Mouse (Mus musculus) adrenal gland, postnatal 10 days (tissue): ENCODE data around the gene Llcfc1. TPM values are rescaled to one million over a fixed set of nuclear protein-coding genes. Genes with fewer than 3 reads are reported as not detected.

Experiments
- DNase-seq: peaks from one replicate; pipeline ENCODE4 v3.0.0; 2021; ENCODE audit warnings: mixed read lengths
- total RNA-seq, 2 experiments: library from RNA; stranded (reverse); gene quantifications; 2 replicates each; pipeline ENCODE4 v1.2.3; 2021

Gene Llcfc1
- total RNA-seq, 2 experiments from 2014 or later, result not detected

DNA sequence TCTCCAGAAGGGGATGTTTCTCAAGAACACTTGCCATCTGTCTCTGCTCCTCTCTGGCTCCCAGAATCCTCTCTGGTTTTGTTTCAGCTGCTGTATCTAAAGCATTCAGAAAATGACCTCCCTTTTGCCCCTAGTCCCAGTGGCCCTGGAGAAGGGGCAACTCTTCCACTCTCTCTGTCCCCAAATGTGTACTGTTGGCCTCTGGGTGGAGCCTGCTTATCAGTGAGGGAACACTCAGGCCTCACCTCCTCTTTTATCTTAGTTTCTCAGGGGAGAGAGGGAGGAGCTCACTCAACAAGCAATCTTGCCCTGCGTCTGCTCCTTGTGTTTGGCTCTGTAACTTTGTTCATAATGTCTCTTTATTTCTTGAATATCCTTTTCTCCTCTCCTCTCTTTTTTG, 19.9 kb downstream of the Llcfc1 start, which contains the start of gene Kel:
Kel (minus strand) TSS at position 217 of the 400 bp plus-strand sequence.
- no peak for DNase-seq

DNA sequence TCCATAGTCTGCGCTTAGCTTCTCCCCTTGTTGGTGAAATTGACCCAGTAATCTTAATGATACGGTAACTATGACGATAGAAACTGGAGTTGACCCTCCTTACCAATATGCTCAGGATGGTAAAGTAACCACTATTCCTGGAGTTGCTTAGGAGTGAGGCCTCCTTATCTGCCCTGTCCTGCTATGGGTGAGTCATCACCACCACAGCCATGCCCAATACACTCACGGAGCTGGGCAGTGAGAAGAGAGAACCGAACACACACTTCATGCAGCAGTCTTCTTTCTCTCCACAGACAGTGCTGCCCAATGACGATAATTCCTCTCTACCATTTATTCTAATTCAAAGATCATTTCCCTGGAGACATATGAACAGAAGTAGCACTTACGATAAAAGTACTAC, 22.0 kb downstream of the Llcfc1 start:
- no peak for DNase-seq

DNA sequence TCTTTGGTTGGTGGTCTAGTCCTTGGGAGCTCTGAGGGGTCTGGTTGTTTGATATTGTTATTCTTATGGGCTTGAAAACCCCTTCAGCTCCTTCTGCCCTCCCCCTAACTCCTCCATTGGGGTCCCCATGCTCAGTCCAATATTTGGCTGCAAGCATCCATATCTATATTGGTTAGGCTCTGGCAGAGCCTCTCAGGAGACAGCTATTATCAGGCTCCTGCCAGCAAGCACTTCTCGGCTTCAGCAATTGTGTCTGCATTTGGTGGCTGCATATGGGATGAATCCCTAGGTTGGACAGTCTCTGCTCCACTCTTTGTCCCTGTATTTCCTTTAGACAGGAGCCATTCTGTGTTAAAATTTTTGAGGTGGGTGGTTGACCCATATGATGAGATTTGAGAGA, 26.1 kb downstream of the Llcfc1 start:
- no peak for DNase-seq

DNA sequence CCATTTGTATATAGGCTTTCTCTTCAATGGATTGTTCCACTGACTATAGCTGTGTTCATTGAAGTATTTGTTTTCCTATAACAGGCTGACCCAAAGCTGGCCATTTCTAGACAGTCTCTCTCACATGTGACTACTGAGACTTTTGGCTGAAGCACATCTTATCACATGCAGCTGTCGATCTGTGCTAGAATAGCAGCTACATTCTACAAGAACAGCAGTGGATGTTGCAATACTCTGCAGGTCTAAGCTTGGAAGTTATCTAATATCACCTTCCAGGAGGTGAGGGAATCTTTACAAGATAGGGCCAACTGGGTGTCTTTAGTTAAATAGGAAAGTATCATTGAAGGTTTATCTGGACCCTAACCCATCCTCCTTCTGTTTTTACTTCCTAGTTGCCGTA, 37.2 kb downstream of the Llcfc1 start:
- no peak for DNase-seq

DNA sequence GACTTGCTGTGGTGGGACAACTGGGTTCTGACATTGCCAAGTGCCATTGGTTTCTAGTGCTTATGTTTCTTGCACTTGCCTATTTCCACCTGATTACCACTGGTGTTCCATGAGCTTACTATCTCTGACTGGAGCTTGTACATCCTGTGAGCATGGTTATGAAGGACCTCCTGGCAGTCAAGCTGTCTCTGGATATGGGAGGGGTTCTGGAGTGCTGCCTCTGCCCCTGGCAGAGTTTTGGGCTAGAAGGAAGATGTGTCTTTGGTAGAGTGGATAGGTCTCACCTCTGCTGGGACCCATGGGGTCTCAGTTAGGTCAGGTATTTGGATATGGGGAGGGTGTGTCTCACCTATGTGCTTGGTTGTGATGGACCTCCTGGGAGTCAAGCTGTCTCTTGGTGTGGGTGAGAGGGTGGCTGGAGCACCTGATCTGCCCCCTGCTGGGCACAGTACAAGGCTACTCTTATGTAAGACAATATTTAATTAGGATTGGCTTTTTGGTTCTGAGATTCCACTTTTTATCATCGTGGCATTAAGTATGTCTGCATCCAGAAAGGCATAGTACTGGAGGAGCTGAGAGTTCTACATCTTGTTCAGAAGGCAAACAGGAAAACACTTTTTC, 43.9 kb downstream of the Llcfc1 start:
- DNase-seq, result no peak

DNA sequence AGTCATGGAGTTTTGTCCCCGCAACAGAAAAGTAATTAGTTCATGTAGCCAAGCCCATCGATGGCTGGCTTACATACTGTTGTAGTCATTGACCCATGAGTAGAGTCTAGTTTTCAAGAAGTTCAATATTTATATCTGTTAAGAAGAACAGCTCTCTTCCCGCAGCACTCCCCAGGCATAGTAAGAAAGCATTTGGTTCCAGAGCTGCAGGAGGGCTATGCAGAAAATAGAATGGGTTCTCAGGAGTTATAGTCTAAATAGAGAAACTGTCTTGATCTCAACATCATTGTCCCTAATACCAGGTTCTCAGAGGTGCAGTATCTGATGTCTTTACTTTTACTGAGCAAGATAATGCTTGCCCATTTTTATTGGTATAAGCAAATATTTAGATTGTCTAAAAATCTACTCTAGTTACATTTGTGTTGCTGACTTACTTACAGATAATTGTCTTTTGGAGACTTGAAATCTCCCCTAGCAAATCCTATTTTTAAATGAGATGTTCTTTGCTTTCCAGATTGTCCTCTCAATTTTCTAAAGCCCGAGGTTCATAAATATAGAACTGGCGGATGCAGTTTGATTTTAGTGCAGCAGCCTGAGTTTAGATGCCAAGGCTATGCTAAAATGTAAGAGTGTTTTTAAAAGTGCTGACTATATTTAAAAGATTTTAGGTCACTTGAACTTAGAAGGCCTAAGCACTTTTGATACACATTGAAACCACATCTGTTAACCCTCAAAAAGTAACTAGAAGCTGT, 50.7 kb downstream of the Llcfc1 start:
- no peak for DNase-seq

Other genes with a start within 250 kb of the Llcfc1 start
- gene Gm10334, start 238.3 kb upstream of the Llcfc1 start, total RNA-seq, result not detected
- gene Prss1, start 225.5 kb upstream of the Llcfc1 start, total RNA-seq, result not detected
- not detected for gene Prss2, start 162.6 kb upstream of the Llcfc1 start, total RNA-seq
- 10 to 100 TPM in 1 of 2 experiments, 1 to 10 TPM in 1; 8.8 to 17.4 TPM for gene Ephb6, start 78.9 kb upstream of the Llcfc1 start, total RNA-seq
- gene Trpv6, start 48.0 kb upstream of the Llcfc1 start, total RNA-seq, result not detected
- not detected for gene Trpv5, start 3.7 kb upstream of the Llcfc1 start, total RNA-seq
- 1 to 10 TPM; 2.0 to 8.0 TPM for gene Kel, start 19.9 kb downstream of the Llcfc1 start, total RNA-seq
- gene Olfr459, start 90.7 kb downstream of the Llcfc1 start, total RNA-seq, result not detected
- not detected for gene Pip, start 163.1 kb downstream of the Llcfc1 start, total RNA-seq
- gene Sval2, start 168.6 kb downstream of the Llcfc1 start, total RNA-seq, result not detected